Mouse (Mus musculus) hematopoietic stem cell, adult 5-6 weeks (primary cell): ENCODE results near the gene Nav3. TPM values are rescaled to one million over a fixed set of nuclear protein-coding genes. Genes with fewer than 3 reads are reported as not detected.

Experiments used
- ATAC-seq, 2 experiments: fragments of 125-278 bp in 1 of 2; replicated peaks in 1 of 2; 2 replicates each; pipeline ENCODE4 v1.8.0; 2016 to 2017; ENCODE audit warnings: inconsistent platforms in 2 of 2, mild to moderate bottlenecking in 2 of 2, moderate number of reproducible peaks in 2 of 2, low read depth in 1 of 2, moderate TSS enrichment in 1 of 2; ENCODE audit not compliant: low FRiP score in 2 of 2, poor library complexity in 2 of 2, severe bottlenecking in 2 of 2, insufficient read depth in 1 of 2, low TSS enrichment in 1 of 2
- total RNA-seq: library from RNA; stranded (forward); fragments of 172-1452, 232-1000 nt; gene quantifications from 2 replicates; pipeline ENCODE4 v1.2.3, GENCODE M21; 2017

Nav3 gene
- 0.25 TPM in 1 of 2 replicates, not detected in the other for total RNA-seq

- peak; percentile 80 to 81 for ATAC-seq
Observed at GRCm38 (mm10) chr10:110455838-110456493, at the start of gene Nav3. TSS of gene Nav3 (minus strand) at chr10:110456204.

- ATAC-seq, result no peak
Observed at GRCm38 (mm10) chr10:110485306-110485705, 29.3 kb upstream of the Nav3 start.

- ATAC-seq, result no peak
Observed at GRCm38 (mm10) chr10:110484822-110485221, 28.8 kb upstream of the Nav3 start.

GRCm38 (mm10) chr10:110479189-110479588 lies 23.2 kb upstream of the Nav3 start:
- ATAC-seq, result no peak

- ATAC-seq, result peak in 1 of 2 experiments; percentile 17; a peak in 1 of 4 replicates
Observed at GRCm38 (mm10) chr10:110477689-110478314, 21.8 kb upstream of the Nav3 start.

- ATAC-seq, result no peak
Observed at GRCm38 (mm10) chr10:110474107-110474506, 18.1 kb upstream of the Nav3 start.

- no peak for ATAC-seq
Observed at GRCm38 (mm10) chr10:110469445-110469844, 13.4 kb upstream of the Nav3 start.

- ATAC-seq, result peak in 1 of 2 experiments; percentile 15; a peak in 2 of 4 replicates
Observed at GRCm38 (mm10) chr10:110455063-110455837, 754 bp downstream of the Nav3 start.

GRCm38 (mm10) chr10:110453566-110453965 lies 2.4 kb downstream of the Nav3 start:
- no peak for ATAC-seq

GRCm38 (mm10) chr10:110440396-110440795 lies 15.6 kb downstream of the Nav3 start:
- no peak for ATAC-seq

GRCm38 (mm10) chr10:110431078-110431477 lies 24.9 kb downstream of the Nav3 start:
- ATAC-seq, result no peak

GRCm38 (mm10) chr10:110429578-110429977 lies 26.4 kb downstream of the Nav3 start:
- ATAC-seq, result no peak

- no peak for ATAC-seq
Observed at GRCm38 (mm10) chr10:110429052-110429451, 27.0 kb downstream of the Nav3 start.

GRCm38 (mm10) chr10:110421533-110421932 lies 34.5 kb downstream of the Nav3 start:
- no peak for ATAC-seq

GRCm38 (mm10) chr10:110417003-110417402 lies 39.0 kb downstream of the Nav3 start:
- ATAC-seq, result no peak

- ATAC-seq, result no peak
Observed at GRCm38 (mm10) chr10:110415624-110416023, 40.4 kb downstream of the Nav3 start.

- no peak for ATAC-seq
Observed at GRCm38 (mm10) chr10:110413281-110413897, 42.6 kb downstream of the Nav3 start.

GRCm38 (mm10) chr10:110402950-110403349 lies 53.1 kb downstream of the Nav3 start:
- ATAC-seq, result no peak
